Mouse (Mus musculus): ENCODE data around the gene Spag17. TPM values are rescaled to one million over a fixed set of nuclear protein-coding genes. Genes with fewer than 3 reads are reported as not detected.

Gene Spag17
- polyA plus RNA-seq (2014; fragmentation: Illumina TruSeq; extraction: RNeasy Lipid Tissue Mini Kit (QIAGEN cat#74804); ENCODE audit: low read depth, low replicate concordance), result 275 TPM

GRCm38 (mm10) chr3:99885187-99885811, at the start of gene Spag17:
Gene Spag17, plus strand, starts transcription at chr3:99885406.

GRCm38 (mm10) chr3:100162315-100163105, 277.3 kb downstream of the Spag17 start, which contains the start of the genes Gdap2 and Wdr3:
Gene Gdap2, plus strand, starts transcription at chr3:100162381.
Gene Wdr3, minus strand, starts transcription at chr3:100162407.

